ENCODE assay signal across 9 mouse cellular contexts in genomic region chr10:127564301-127564700, GRCm38 (mm10). TPM values are rescaled to one million over a fixed set of nuclear protein-coding genes. Genes with fewer than 3 reads are reported as not detected.
DNase-seq lines count a peak whose midpoint lies in the region; TF ChIP-seq lines count a peak whose summit lies in the region.
"Had no signal": no experiment of that assay in that cellular context is flagged by ENCODE, and none has a peak within 500 bp of the region (broad histone marks: within the 10 kb centered on the region; RNA-seq: fewer than 3 reads in every experiment).

No protein-coding gene starts in this region.

- no peaks in the 10 kb centered on the region for H3K36me3 ChIP-seq in heart, adult 2 months (ENCODE audit: control insufficient read depth, insufficient read depth, low read length)

- 12% methylated on average over 13 of the region's 13 CpGs for WGBS in heart, adult 2 months

- no peak overlapping the region for H3K4me3 ChIP-seq in heart, adult 2 months

- intact Hi-C loops in gastrocnemius, postnatal 36 days (cut with DNase I): no loop called here
- intact Hi-C loops in heart, adult 2 months (cut with DNase I): loop anchor here (10.0 kb wide), 1 partner anchor 170 kb away; the partner anchor contains the start of gene Zbtb39

- DNase-seq in gastrocnemius, adult 18-20 months (ENCODE audit: low spot score): peak; percentile 43
- DNase-seq in gastrocnemius, postnatal 36 days: no peak
- peak; percentile 13 for DNase-seq in MN1 (ENCODE audit: low spot score)
- DNase-seq in heart, adult 2 months: peak; percentile 57 to 64
- peak; percentile 57 for DNase-seq in kidney, postnatal 14 days
- no peak for DNase-seq in T-cell, adult 2 months (ENCODE audit: low spot score)
- no peak for DNase-seq in urinary bladder, adult 18-20 months (ENCODE audit: low spot score in 2 of 2)
- DNase-seq in right cerebral cortex, postnatal 25 days: no peak

- H3K79me2 ChIP-seq in heart, adult 2 months (replicated peaks; ENCODE audit: control insufficient read depth, insufficient read depth, low read length): no peaks in the 10 kb centered on the region

- no peak; the same call in 1 of the 2 replicates for TF ChIP-seq EP300 in heart, adult 2 months (IDR thresholded peaks at IDR 0.05; ENCODE audit: insufficient read depth, low read depth, low read length)

- H3K27me3 ChIP-seq in heart, adult 2 months (ENCODE audit: control insufficient read depth, insufficient read depth, low read length): no peaks in the 10 kb centered on the region
- H3K27me3 ChIP-seq: CH12.LX had no signal

- H3K4me1 ChIP-seq in heart, adult 2 months (ENCODE audit: control insufficient read depth, insufficient read depth, low read length): peaks cover 3% of the 10 kb centered on the region

- no peak overlapping the region for H3K9ac ChIP-seq in heart, adult 2 months (ENCODE audit: low read depth, low read length)

- no peak for TF ChIP-seq CTCF in heart, adult 2 months (IDR thresholded peaks at IDR 0.05)

- H3K27ac ChIP-seq in heart, adult 2 months: no peak overlapping the region

- no peak for TF ChIP-seq POLR2A in heart, adult 2 months (IDR thresholded peaks at IDR 0.05; ENCODE audit: insufficient read depth, low read depth, low read length)

RNA-seq across cellular contexts. Expression of gene Nxph4, which starts 29.9 kb away (rescaled TPM):
- total RNA-seq in gastrocnemius, adult 18-20 months (2021): under 1 TPM; 0.14 to 0.36 TPM
- total RNA-seq in gastrocnemius, postnatal 36 days (2021): under 1 TPM; 0.20 TPM
- under 1 TPM; 0.34 to 0.68 TPM for total RNA-seq in heart, adult 2 months (2021)
- 0.39 and 0.41 TPM in 2 replicates for polyA plus RNA-seq in heart, adult 2 months (2012; rRNA removed)

RNA-seq across cellular contexts. Expression of gene Shmt2, which starts 42.1 kb away (rescaled TPM):
- 10 to 100 TPM; 25.8 to 25.9 TPM for total RNA-seq in gastrocnemius, adult 18-20 months (2021)
- total RNA-seq in gastrocnemius, postnatal 36 days (2021): 10 to 100 TPM; 23.4 to 26.4 TPM
- total RNA-seq in heart, adult 2 months (2021): 10 to 100 TPM; 42.6 to 43.4 TPM
- 60.9 and 67.0 TPM in 2 replicates for polyA plus RNA-seq in heart, adult 2 months (2012; rRNA removed)

RNA-seq across cellular contexts. Expression of gene Ndufa4l2, which starts 49.5 kb away (rescaled TPM):
- 10 to 100 TPM; 10.1 to 13.7 TPM for total RNA-seq in gastrocnemius, adult 18-20 months (2021)
- total RNA-seq in gastrocnemius, postnatal 36 days (2021): 10 to 100 TPM; 11.0 to 11.3 TPM
- 10 to 100 TPM; 20.1 to 27.9 TPM for total RNA-seq in heart, adult 2 months (2021)
- 45.1 and 64.4 TPM in 2 replicates for polyA plus RNA-seq in heart, adult 2 months (2012; rRNA removed)

RNA-seq across cellular contexts. Expression of gene Lrp1, which starts 56.6 kb away (rescaled TPM):
- total RNA-seq in gastrocnemius, adult 18-20 months (2021): 10 to 100 TPM; 40.8 to 43.4 TPM
- total RNA-seq in gastrocnemius, postnatal 36 days (2021): 10 to 100 TPM; 48.6 to 49.1 TPM
- 10 to 100 TPM; 74.0 to 79.5 TPM for total RNA-seq in heart, adult 2 months (2021)
- 74.1 and 83.7 TPM in 2 replicates for polyA plus RNA-seq in heart, adult 2 months (2012; rRNA removed)

Comparison
In these comparisons a context has a peak if more than half of its experiments do, and no peak if none do; other contexts are left out.
1. DNase-seq: peak in gastrocnemius, adult 18-20 months (single experiment), MN1 (single experiment), heart, adult 2 months (2 of 2) and kidney, postnatal 14 days (single experiment); none in gastrocnemius, postnatal 36 days (0 of 2), T-cell, adult 2 months (single experiment), urinary bladder, adult 18-20 months (0 of 2) and right cerebral cortex, postnatal 25 days (single experiment).